Mouse (Mus musculus): ENCODE data around the gene Slc25a44. TPM values are rescaled to one million over a fixed set of nuclear protein-coding genes. Genes with fewer than 3 reads are reported as not detected.
"Not testable (repeated sequence)": the region's sequence is repeated elsewhere in the genome, so short reads cannot be mapped to it uniquely, and the experiment has no call there.

Gene Slc25a44
- total and polyA plus RNA-seq, 3 experiments = 23.0 to 62.0 (median 50.3) TPM

DNA sequence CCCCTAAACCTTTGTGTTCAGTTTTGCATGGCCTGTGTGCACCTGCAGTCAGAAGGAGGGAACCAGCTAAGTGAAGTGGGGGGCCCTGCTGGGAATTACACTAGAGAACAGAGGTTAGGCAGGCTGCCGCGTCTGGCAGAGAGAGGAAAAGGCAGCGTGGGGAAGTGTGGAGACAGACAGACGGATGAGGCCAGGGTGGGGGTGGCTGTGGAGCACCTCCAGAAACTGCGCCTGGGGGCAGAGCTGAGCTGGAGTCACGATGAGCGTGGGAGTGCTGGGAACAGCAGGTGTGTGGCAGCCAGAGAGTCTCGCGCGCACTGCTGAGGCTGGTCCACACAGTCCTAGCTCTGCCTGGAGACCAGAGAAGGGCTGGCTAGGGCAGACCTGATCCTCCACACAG is 10.6 kb upstream of the Slc25a44 start:
- Histone ChIP-seq H3K27me3 (ENCODE audit: insufficient read depth, low read length) (peaks cover 41% of the 10 kb centered on the region), H3K4me1 (ENCODE audit: insufficient read depth, low read depth, low read length) (peaks cover 50% of the 10 kb centered on the region)
- no peak for ATAC-seq (ENCODE audit: extremely low read depth, insufficient number of reproducible peaks, low FRiP score, poor library complexity, severe bottlenecking)

DNA sequence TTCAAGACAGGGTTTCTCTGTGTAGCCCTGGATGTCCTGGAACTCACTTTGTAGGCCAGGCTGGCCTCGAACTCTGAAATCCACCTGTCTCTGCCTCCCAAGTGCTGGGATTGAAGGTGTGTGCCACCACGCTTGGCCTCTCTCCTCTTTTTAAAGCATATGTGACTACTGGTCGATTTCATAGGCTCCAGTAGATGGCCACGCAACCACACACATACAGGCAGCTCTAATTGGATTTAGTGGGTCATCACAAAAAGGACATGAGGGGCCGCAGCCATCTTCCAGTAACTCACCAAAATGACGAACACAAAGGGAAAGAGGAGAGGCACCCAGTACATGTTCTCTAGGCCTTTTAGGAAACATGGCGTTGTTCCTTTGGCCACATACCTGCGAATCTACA is 3.7 kb upstream of the Slc25a44 start:
- not testable (repeated sequence) for H3K4me3 ChIP-seq (ENCODE audit: low read depth, low read length); ATAC-seq (ENCODE audit: extremely low read depth, insufficient number of reproducible peaks, low FRiP score, poor library complexity, severe bottlenecking); H3K36me3 ChIP-seq (replicated peaks)

More for the DNA sequence above, 10.6 kb upstream of the Slc25a44 start:
- no peak for DNase-seq (ENCODE audit: low spot score)
- H3K9me3 ChIP-seq (replicated peaks) = peaks cover 7% of the 10 kb centered on the region
- no peak for TF ChIP-seq POLR2AphosphoS5 (IDR thresholded peaks at IDR 0.05; ENCODE audit: insufficient replicate concordance, low read depth, low read length)
- no peak for TF ChIP-seq GATA2 (IDR thresholded peaks at IDR 0.05; ENCODE audit: borderline replicate concordance, low read depth, low read length)
- no peak for TF ChIP-seq CTCF (IDR thresholded peaks at IDR 0.05; ENCODE audit: low read depth, low read length)
- TF ChIP-seq GATA1 (IDR thresholded peaks at IDR 0.05; ENCODE audit: borderline replicate concordance, low read length) = no peak
- no peak for TF ChIP-seq TAL1 (conservative IDR thresholded peaks at IDR 0.05; ENCODE audit: low read depth, low read length)
- peak overlapping the region; percentile 0; the same call in 1 of the 2 replicates for H3K4me3 ChIP-seq (ENCODE audit: low read depth, low read length)
- peaks cover 7% of the 10 kb centered on the region for H3K36me3 ChIP-seq (replicated peaks)

DNA sequence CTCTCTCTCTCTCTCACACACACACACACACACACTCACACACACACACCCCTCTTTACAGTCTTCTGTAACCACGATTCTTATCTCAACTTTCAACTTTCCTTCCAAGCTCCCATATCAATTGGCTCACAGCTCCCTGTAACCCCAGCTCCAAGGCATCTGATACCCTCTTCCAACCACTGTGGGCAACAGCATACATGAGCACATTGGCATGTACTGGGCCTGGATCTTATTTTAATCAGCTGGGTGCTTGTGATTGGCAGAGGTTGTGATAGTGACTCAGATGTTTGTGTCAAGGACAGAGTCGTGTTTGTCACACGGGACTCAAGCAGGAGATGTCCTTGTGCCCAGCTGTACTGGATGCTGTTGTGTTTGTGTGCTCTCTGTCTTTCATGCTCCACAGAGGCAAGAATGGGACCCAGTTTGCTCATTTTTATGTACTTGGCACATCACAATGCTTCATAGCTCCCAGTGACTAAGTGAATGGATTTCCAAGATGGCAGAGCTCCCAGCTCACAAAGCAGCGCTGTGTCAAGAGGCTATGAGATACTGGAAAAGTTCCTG is 2.5 kb upstream of the Slc25a44 start:
- peaks cover 10% of the 10 kb centered on the region for H3K36me3 ChIP-seq (replicated peaks)
- no peak for TF ChIP-seq CTCF (IDR thresholded peaks at IDR 0.05; ENCODE audit: low read depth, low read length)
- TF ChIP-seq GATA2 (IDR thresholded peaks at IDR 0.05; ENCODE audit: borderline replicate concordance, low read depth, low read length) = no peak
- TF ChIP-seq POLR2AphosphoS5 (IDR thresholded peaks at IDR 0.05; ENCODE audit: insufficient replicate concordance, low read depth, low read length) = no peak
- no peak for TF ChIP-seq TAL1 (conservative IDR thresholded peaks at IDR 0.05; ENCODE audit: low read depth, low read length)
- TF ChIP-seq GATA1 (IDR thresholded peaks at IDR 0.05; ENCODE audit: borderline replicate concordance, low read length) = no peak
- ATAC-seq (ENCODE audit: extremely low read depth, insufficient number of reproducible peaks, low FRiP score, poor library complexity, severe bottlenecking) = no peak
- peaks cover 60% of the 10 kb centered on the region for H3K4me1 ChIP-seq (ENCODE audit: insufficient read depth, low read depth, low read length)
- no peaks in the 10 kb centered on the region for H3K9me3 ChIP-seq (replicated peaks)
- H3K27me3 ChIP-seq (ENCODE audit: insufficient read depth, low read length) = no peaks in the 10 kb centered on the region
- H3K4me3 ChIP-seq (ENCODE audit: low read depth, low read length) = no peak overlapping the region; the same call in 1 of the 2 replicates
- DNase-seq (ENCODE audit: low spot score) = no peak

More for the DNA sequence above, 3.7 kb upstream of the Slc25a44 start:
- not testable (repeated sequence) for DNase-seq (ENCODE audit: low spot score); H3K27me3 ChIP-seq (ENCODE audit: insufficient read depth, low read length); H3K9me3 ChIP-seq (replicated peaks)
- peaks cover 50% of the 10 kb centered on the region for H3K4me1 ChIP-seq (ENCODE audit: insufficient read depth, low read depth, low read length)

DNA sequence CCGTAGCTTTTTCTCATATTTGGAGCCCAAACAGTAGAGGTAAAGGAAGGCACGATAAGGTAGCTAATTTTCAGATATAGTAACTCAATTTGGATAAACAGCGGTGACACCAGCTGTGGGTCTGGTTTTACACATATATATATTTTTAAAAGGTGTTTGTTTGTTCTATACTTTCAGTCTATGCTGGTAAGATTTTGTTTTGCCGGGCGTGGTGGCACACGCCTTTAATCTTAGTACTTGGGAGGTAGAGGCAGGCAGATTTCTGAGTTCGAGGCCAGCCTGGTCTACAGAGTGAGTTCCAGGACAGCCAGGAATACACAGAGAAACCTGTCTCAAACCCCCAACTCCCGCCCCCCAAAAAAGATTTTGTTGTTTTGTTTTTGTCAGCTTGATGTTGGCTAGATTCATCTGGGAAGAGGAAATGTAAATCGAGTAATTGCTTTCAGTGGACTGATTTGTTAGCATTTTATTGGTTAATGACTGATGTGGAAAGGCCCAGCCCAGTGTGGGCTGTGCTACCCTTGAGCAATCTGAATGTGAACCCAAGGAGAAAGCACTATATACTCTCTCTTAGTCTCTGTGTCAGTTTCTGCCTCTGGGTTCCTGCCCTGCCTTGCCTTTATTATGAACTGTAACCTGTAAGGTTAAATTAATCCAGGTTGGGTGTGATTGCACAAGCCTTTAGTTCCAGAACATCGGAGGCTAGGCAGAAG is 925 bp upstream of the Slc25a44 start:
- ATAC-seq (ENCODE audit: extremely low read depth, insufficient number of reproducible peaks, low FRiP score, poor library complexity, severe bottlenecking) (no peak), DNase-seq (ENCODE audit: low spot score) (no peak)
- Histone ChIP-seq H3K36me3 (replicated peaks) (peaks cover 22% of the 10 kb centered on the region), H3K4me3 (ENCODE audit: low read depth, low read length) (no peak overlapping the region; the same call in 1 of the 2 replicates), H3K9me3 (replicated peaks) (no peaks in the 10 kb centered on the region), H3K27me3 (ENCODE audit: insufficient read depth, low read length) (no peaks in the 10 kb centered on the region), H3K4me1 (ENCODE audit: insufficient read depth, low read depth, low read length) (peaks cover 66% of the 10 kb centered on the region)
- TF ChIP-seq GATA1 (IDR thresholded peaks at IDR 0.05; ENCODE audit: borderline replicate concordance, low read length) = no peak

DNA sequence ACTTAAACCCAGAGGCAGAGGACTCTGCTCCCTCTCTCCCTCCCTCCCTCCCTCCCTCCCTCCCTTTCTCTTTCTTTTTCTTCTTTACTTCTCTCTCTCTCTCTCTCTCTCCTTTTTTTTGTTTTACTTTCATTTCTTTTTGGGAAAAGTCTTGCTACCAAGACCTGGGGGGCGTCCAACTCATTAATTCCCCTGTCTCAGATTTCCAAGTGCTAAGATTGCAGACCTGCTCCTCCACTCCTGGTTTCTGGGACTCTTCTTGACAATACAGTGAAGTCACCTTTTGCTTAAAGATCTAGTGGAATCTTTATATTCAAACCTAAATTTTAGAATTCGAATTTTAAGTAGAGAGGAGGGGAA is 371 bp upstream of the Slc25a44 start:
- DNase-seq (ENCODE audit: low spot score) = no peak
- Histone ChIP-seq H3K36me3 (replicated peaks) (peaks cover 27% of the 10 kb centered on the region), H3K4me3 (ENCODE audit: low read depth, low read length) (peak overlapping the region; percentile 79; the same call in 1 of the 2 replicates), H3K4me1 (ENCODE audit: insufficient read depth, low read depth, low read length) (peaks cover 69% of the 10 kb centered on the region), H3K27me3 (ENCODE audit: insufficient read depth, low read length) (no peaks in the 10 kb centered on the region), H3K9me3 (replicated peaks) (no peaks in the 10 kb centered on the region)
- no peak for ATAC-seq (ENCODE audit: extremely low read depth, insufficient number of reproducible peaks, low FRiP score, poor library complexity, severe bottlenecking)
- TF ChIP-seq CTCF (IDR thresholded peaks at IDR 0.05; ENCODE audit: low read depth, low read length) = no peak
- no peak for TF ChIP-seq POLR2AphosphoS5 (IDR thresholded peaks at IDR 0.05; ENCODE audit: insufficient replicate concordance, low read depth, low read length)
- no peak for TF ChIP-seq GATA2 (IDR thresholded peaks at IDR 0.05; ENCODE audit: borderline replicate concordance, low read depth, low read length)
- no peak for TF ChIP-seq TAL1 (conservative IDR thresholded peaks at IDR 0.05; ENCODE audit: low read depth, low read length)
- TF ChIP-seq GATA1 (IDR thresholded peaks at IDR 0.05; ENCODE audit: borderline replicate concordance, low read length) = no peak

DNA sequence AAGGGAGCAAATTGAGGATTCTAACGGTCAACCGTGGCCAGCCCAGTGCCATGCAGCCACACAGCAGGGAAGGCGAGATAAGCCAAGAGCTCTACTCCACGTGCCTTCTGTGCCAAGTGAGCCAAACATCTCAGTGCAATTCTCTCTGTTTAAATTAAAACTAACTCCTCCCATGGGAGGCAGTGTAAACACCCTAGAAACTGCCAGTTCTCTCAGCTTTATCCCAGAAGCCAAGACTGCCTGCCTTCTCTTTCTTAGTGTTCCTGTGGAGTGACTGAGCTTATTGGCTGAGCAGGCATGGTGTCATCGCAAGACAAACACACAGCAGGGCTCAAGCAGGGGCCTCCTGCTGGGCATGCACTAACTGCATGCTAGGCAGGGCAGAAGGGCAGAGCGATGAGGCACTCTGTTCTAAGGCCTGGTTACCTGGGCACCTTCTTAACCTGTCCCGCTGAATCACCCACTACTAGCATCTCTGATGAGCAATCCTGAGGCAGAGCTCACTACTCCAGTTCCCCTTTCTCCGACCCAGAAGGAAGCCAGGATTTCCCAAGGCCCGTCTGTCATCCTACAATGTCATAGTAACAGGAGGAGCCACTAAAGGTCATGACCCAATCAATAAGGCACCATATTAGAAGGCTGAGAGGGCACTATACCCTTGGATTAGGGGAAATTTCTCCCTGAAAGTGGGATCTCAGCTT is 2.8 kb downstream of the Slc25a44 start:
- Histone ChIP-seq H3K27me3 (ENCODE audit: insufficient read depth, low read length) (no peaks in the 10 kb centered on the region), H3K36me3 (replicated peaks) (peaks cover 59% of the 10 kb centered on the region), H3K4me1 (ENCODE audit: insufficient read depth, low read depth, low read length) (peaks cover 84% of the 10 kb centered on the region), H3K4me3 (ENCODE audit: low read depth, low read length) (peak overlapping the region; percentile 62; the same call in 1 of the 2 replicates), H3K9me3 (replicated peaks) (no peaks in the 10 kb centered on the region)
- ATAC-seq (ENCODE audit: extremely low read depth, insufficient number of reproducible peaks, low FRiP score, poor library complexity, severe bottlenecking) = peak; percentile 63
- DNase-seq (ENCODE audit: low spot score) = peak; percentile 57
- TF ChIP-seq TAL1 (conservative IDR thresholded peaks at IDR 0.05; ENCODE audit: low read depth, low read length) (peak; percentile 87), GATA2 (IDR thresholded peaks at IDR 0.05; ENCODE audit: borderline replicate concordance, low read depth, low read length) (no peak)
